Mouse (Mus musculus): ENCODE measurements around the gene Megf11. TPM values are rescaled to one million over a fixed set of nuclear protein-coding genes. Genes with fewer than 3 reads are reported as not detected.

Megf11 gene
- total RNA-seq, 1 experiment from 2014 or later, result 0.29 TPM

DNA sequence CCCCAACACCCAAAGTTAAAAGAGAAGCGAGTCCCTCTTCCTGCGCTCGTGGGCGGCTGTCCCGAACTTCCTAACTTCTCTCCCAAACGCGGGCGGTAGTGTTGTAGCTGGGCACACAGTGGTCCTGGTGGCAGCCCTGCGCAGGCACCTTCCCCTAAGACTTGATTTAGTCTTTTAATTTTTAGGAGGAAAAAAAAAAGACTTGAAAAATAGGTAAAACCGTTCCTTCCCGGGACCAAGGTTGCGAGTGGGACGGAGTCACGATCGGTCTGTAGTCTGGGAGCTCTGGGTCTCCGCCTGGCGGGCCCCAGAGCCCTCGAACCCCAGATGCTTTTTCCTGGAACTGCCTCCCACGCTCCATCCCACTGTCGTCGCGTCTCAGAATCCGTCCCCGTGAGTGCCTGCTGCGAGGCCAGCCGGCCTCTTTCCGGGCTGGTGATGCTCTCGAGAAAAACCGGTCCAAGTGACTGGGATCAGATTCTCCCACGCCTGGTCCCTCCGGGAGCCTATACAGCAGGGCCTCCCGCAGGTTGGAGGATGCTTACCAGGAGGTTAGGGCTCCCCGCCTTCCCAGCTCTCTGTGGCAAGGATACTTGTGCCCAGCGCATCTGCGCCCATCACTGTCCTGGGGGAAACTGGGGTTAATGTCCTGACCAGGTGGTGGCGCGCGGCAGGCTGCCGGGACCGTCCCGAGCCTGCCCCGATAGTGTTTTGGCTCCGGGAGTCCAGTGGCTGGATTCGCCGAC lies 1.2 kb downstream of the Megf11 start:
- no peak for ATAC-seq (replicated peaks; ENCODE audit: insufficient number of reproducible peaks, low FRiP score, low TSS enrichment, poor library complexity, severe bottlenecking)

DNA sequence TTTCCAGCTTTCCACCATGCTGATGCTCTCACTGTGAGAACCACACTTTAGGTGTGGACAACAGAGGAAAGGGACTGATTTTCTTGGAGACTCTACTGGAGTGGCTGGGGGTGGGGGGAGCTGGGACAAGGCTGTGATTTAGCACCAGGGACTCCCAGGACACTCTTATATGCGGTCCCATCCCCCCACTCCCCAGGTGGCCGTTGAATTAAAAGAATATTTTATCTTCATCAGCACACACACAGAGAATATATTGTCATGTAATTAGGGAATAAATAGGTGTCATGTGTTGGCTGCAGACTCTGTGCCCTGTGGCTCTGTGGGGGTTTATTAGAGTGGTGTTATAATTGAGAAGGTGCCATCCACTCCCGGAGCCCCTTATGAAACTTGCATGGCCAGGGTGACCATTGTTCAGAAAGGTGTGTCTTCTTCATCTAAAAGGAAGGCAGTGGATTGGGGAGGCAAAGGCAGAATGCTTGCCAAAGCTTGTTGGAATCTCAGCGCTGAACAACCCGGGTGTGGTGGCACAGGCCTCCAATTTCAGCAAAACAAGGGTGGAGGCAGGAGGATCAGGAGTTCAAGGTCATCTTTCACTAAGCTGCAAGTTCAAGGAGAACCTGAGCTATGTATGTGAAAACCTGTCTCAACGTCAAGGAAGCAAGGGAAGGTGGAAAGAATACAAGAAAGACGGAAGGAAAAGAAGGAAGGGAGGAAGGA lies 4.3 kb downstream of the Megf11 start:
- ATAC-seq (replicated peaks; ENCODE audit: insufficient number of reproducible peaks, low FRiP score, low TSS enrichment, poor library complexity, severe bottlenecking), result no peak

DNA sequence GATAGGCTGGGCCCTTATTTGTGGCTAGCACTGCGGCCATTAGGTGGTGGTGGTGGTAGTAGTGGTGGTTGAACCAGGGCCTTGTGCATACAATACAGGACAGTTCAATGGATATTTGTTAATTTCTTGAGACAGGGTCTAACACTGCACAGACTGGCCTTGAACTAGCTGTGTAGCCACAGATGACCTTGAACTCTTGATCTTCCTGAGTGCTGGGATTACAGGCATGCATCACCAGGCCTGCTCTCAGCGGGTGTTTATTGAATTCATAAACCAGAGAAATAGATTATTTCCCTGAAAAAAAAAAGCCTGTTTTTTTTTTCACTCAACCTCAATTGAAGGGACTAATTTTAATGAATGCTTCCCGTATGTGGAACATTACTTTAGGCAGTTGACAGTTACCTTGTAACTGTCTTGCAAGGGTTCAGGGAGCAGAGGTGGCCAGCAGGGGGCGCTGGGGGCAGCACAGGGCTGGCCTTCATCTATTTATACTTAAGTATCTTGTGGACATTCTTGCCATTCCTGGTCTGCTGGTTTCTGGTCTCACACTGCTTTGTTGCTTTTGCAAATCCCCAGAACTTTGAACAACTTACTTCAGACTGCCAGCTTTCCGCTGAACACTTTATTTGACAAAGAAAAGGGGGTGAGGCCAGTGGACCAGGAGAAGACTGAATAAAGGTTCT lies 8.6 kb downstream of the Megf11 start:
- no peak for ATAC-seq (replicated peaks; ENCODE audit: insufficient number of reproducible peaks, low FRiP score, low TSS enrichment, poor library complexity, severe bottlenecking)

DNA sequence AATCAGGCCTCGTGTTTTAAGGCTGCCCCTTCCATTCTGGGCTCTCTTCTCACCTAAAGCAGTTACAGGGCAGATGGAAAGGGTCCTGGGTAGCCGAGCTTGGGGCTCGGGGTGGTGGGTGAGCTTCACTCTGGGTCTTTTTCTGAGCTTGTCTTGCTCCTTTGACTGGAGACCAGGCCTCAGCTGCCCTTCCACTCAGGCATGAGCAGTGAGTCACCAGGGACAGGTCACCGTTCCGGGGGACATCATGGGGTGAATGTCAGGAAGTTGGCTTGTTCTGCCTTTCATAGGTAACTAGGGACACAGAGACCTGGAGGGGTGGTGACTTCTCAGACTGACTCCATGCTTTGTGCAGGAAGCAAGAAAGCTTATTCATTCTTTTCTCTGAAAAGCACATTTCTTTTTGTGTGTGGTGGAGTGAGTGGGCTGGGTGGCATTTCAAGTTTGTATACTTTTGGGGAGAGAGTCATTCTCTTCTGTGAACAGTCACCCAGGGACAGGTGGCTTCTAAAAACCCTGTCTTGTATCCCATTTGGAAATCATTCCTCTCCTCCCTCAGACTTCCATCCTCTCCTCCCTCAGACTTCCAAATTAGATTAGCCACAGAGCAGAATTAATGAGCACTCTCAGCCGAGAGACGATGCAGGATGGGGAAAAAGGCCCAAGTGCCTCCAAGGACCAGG lies 10.0 kb downstream of the Megf11 start:
- ATAC-seq (replicated peaks; ENCODE audit: insufficient number of reproducible peaks, low FRiP score, low TSS enrichment, poor library complexity, severe bottlenecking), result no peak

DNA sequence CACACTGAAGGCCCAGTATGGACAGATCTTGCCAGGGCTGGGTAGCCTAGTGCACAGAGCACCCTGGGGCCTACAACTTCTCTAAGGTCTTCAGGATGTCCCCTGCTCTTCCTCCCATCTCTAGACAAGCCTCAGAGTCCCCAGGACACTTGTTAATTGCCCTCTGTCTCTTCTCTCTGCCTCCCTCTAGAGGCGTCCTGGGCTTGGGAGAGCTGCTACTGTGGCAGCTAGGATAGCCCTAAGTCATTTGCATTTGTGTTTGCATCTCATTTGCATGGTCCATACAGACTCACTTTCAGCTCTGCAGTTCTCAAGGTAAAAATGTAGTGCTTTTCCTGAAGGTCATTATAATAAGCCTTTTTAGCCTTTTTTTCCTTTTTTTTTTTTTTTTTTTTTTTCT lies 11.7 kb downstream of the Megf11 start:
- no peak for ATAC-seq (replicated peaks; ENCODE audit: insufficient number of reproducible peaks, low FRiP score, low TSS enrichment, poor library complexity, severe bottlenecking)

DNA sequence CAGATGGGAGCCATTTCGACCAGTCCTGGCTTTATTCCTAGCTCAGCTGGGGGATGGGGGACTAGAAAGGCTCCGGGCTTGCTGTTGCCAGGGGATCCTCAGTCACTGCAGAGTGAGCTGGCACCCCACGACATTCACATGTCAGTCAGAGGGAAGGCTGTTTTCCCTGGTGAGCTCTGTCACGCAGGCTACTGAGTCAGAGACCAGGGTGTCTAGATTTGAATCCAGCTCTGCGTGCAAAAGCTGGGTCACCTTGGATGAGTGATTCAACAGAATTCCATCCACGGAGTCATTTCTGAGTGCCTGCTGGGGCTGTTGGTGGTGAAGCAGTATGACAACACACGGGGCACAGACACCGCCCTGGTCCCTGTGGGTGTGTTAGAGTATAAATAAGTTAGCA lies 13.7 kb downstream of the Megf11 start:
- ATAC-seq (replicated peaks; ENCODE audit: insufficient number of reproducible peaks, low FRiP score, low TSS enrichment, poor library complexity, severe bottlenecking), result no peak

DNA sequence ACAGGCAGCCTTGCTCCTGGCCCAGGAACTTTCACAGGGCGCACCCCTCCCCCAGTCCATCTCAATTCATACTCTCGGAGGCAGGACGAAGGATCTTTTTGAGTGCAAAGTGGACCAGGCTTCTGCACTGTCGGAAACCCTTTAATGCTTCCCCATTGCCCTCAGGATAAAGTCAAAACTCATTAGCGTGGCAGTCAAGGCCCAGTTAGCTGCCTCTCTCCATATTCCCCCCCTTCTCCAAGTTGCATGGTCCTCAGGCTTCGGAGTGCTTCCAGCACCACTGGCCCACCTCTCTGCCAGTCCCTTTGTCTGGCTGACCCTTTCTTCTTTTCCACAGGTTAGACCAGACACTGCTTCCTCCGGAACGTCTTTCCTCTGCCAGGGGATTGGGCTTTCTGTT lies 16.7 kb downstream of the Megf11 start:
- ATAC-seq (replicated peaks; ENCODE audit: insufficient number of reproducible peaks, low FRiP score, low TSS enrichment, poor library complexity, severe bottlenecking), result no peak

DNA sequence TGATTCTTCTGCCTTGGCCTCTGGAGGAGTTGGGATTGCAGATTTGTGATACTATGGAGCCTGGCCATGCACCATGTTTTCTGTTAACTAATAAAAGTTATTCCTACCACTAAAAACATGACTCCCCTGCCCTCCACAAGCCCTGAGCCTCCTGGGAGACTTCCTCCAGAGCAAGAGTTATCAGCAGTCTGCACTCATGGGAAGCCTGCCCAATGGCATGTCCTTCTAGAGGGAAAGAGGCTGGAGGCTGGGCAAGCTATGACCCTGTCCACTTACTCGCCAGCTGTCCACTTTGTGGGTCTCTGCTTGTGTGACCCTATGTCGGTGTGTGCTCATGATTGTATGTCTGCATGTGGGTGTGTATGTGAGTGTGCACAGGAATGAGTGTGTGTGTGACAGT lies 21.4 kb downstream of the Megf11 start:
- no peak for ATAC-seq (replicated peaks; ENCODE audit: insufficient number of reproducible peaks, low FRiP score, low TSS enrichment, poor library complexity, severe bottlenecking)

DNA sequence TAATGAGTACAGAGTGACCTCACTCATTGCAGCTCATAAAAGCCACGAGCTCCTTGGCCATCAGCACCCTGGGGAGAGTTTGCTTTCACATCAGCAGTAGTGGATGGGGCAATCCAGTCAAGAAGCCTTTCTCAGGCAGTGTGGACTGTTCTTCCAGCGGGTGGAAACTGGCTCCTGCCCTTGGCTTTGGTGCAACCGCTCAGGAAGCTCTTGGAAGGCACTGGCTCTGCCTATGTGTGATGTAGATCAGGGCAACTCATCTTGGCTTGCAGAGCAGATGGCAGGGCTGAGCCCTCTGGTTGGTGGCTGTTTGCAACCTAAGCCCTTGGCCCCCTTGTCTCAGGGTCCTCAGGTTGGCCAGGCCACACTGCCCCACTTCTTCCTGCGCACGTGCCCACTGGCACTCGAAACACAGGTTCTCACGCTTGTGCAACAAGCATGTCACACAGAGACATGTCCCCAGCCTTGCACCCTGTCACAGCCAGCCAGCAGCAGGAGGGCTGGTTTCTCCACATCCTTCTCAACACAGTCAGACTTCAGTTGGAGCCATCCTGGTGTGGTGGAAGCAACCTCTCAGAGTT lies 22.1 kb downstream of the Megf11 start:
- no peak for ATAC-seq (replicated peaks; ENCODE audit: insufficient number of reproducible peaks, low FRiP score, low TSS enrichment, poor library complexity, severe bottlenecking)

DNA sequence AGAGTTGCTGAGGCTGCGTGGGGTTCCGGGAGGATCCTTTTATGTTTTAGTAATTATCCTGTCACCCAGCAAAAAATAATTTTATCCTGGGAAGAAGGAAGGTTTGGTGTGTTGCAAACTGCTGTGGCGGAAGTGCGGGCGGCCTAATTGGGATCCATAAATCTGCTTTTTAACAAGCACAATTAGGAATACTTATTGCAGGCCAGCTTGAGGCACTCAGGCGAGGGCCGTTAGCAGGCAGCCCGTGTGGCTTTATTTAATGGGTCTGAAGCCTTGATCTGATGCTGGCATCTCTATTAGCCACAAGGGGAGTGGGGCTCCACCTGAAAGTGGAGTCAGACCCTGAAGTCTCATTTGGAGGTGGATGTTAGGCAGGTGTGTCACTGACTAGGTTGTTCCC lies 23.4 kb downstream of the Megf11 start:
- no peak for ATAC-seq (replicated peaks; ENCODE audit: insufficient number of reproducible peaks, low FRiP score, low TSS enrichment, poor library complexity, severe bottlenecking)

DNA sequence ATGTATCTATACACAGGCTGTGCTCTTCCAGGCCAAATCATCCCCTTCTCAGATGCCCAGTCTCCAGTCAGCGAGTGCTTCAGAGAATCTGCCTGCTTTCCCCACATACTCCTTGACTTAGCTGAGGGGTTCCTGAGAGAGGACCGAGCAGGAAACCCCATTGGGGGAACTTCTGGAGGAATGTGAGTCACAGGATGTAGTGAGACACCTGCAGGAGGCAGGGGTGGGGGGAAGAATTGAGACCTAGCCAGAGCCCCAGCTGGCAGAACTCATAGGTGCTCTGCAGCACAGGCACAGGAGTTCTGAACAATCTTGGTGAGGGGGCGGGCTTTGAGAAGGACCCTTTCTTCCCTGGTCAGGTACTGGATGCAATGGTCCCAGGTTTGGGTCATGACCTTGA lies 35.0 kb downstream of the Megf11 start:
- no peak for ATAC-seq (replicated peaks; ENCODE audit: insufficient number of reproducible peaks, low FRiP score, low TSS enrichment, poor library complexity, severe bottlenecking)

DNA sequence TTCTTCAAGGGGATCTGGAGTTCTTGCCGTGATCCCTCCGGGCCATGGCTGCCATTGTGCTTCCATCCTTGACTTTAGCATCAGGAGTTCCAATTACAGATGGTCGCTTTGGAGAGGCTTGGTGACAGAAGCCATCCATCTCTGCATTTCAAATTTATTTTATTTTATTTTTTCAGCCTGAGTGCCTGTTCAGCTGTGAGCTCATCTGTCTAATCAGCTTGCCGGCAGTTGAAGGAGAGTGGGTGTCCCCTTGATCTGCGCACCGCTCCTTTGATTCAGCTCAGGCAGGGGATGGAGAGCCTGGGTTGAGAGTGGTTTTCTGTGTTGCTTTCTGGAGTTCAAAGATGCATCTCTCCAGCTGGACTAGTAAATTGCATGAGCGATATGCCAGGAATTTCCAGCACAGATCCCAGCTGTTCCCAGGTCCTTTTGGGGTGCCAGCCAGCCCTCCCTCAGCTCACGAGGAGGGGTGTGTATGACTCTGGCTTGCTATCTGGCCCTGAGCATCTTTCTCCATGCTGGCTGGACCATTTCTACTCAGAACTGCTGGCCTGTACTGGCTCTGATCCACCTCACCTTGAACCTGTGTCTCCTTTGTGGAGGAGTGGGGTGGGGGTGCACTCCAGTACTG lies 36.7 kb downstream of the Megf11 start:
- no peak for ATAC-seq (replicated peaks; ENCODE audit: insufficient number of reproducible peaks, low FRiP score, low TSS enrichment, poor library complexity, severe bottlenecking)

DNA sequence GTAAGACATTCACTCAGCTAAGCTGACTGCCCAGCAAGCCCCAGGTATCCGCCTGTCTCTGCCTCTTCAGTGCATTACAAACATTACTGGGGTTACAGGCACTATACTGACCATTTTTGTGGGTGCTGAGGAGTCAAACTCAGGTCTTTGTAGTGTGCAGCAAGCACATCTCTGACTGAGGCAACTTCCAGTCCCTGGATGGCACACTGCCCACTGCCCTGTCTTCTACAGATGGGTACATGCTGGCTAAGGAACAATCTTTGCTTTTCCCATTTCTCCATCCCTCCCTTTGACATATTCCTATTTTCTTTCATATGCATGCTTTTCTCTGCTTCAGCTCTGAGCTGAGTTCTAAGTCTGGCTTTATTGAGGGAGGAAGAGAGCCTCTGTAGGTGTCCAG lies 38.5 kb downstream of the Megf11 start:
- no peak for ATAC-seq (replicated peaks; ENCODE audit: insufficient number of reproducible peaks, low FRiP score, low TSS enrichment, poor library complexity, severe bottlenecking)

DNA sequence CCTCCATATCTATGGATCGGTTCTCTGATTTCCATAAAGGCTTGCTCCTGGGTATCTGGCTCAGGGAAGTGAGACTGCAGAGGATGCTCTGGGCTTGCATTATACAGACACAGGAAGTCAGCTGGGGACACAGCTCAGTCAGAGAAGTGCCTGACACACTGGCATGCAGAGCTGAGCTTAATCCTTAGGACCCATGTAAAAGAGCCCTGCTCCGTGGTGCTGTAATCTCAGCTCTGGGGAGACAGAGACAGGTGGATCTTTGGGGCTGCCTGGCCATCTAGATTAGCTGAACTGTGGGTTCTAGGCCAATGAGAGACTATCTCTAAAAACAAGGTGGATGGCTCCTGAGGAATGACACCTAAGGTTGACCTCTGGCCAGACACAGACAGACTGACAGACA lies 50.7 kb downstream of the Megf11 start:
- no peak for ATAC-seq (replicated peaks; ENCODE audit: insufficient number of reproducible peaks, low FRiP score, low TSS enrichment, poor library complexity, severe bottlenecking)

DNA sequence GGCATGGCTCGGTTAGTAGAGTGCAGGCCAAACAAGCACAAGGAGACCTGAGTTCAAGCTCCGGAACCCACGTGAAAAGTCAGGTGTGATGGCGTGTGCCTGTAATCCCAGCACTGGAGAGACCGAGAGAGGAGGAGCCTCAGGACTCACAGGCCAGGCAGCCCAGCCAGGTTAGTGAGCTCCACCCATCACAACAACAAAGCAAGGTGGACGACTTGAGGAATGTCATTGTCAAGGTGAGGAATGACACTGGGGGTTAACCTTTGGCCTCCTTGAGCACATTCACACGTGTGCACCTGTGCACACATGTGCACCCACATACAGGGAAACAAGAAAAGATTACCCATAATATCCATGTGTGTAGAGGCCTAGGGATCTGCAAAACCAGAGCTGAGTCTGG lies 54.7 kb downstream of the Megf11 start:
- ATAC-seq (replicated peaks; ENCODE audit: insufficient number of reproducible peaks, low FRiP score, low TSS enrichment, poor library complexity, severe bottlenecking), result no peak

DNA sequence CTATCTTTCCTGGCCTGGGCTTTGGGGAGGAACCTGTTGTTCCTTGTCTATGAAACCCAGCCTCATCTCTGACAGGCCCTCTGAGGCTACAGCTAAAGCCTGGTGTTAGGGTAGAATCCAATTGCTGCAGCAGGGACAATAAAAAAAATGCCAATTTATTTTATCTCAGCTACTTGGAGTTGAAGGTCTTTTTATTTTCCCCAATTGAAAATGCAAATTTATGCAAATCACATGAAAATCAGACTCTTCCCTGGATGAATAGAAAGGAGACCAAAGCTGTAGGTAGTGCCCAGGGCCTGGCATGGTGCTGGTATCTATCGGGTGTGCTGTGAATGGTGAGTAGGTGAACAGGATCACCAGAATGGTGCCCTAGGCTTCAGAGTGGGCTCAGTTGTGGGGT lies 60.6 kb downstream of the Megf11 start:
- no peak for ATAC-seq (replicated peaks; ENCODE audit: insufficient number of reproducible peaks, low FRiP score, low TSS enrichment, poor library complexity, severe bottlenecking)

DNA sequence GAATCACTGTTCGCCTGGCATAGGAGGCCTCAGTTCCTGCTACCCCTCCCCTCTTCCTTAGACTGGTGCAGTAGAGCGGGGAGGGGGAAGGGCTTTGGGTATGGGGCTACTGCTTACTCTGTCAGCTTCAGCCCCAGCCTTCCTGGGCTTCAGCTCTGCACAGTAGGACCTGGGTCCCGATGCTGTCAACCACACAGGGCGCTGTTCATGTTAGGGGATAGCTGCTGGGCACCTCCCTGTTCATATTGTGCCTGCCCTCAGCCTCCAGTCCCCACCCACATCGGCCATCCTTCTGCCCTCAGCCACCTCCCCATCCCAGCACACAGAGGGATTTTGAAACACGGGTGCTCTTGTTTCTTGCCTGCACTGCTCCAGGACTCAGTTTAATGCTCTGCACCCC lies 61.6 kb downstream of the Megf11 start:
- ATAC-seq (replicated peaks; ENCODE audit: insufficient number of reproducible peaks, low FRiP score, low TSS enrichment, poor library complexity, severe bottlenecking), result no peak; the same call in 1 of the 2 replicates

DNA sequence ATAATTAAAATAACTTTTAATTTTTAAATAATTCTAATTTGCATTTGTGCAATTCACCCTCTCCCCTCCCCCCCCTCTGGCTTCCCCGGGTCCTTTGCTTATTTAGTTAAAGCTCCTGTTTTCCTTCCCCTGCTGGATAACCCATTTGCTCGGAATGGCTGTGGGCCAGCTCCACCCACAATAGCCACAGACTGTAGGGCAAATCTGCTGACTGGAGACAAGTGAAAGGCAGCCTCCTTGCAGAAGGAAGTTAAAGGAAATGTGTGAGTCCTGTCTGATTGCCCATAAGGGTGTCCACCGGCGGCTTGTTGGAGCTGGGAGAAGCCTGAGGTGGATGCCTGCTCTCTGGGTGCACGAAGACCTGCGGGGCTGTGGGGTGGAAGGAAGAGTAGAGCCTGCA lies 62.1 kb downstream of the Megf11 start:
- no peak for ATAC-seq (replicated peaks; ENCODE audit: insufficient number of reproducible peaks, low FRiP score, low TSS enrichment, poor library complexity, severe bottlenecking)

DNA sequence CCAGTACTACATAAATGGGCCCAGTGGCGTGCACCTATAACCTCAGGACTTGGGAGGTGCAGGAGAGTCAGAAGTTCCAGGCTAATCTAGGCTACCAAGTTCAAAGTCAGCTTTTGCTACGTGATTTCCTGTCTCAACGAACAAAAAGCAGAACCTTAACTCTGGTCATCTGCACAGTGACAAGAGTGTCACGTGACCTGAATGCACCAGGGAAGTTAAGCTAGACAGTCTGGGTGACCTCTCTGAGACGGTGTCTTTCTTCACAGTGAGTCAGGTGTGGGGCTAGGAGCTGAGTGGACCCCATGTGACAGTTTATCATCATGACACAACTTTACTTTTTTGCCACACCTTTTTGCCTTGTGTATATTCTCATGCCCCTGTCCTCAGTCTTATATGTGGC lies 67.3 kb downstream of the Megf11 start:
- ATAC-seq (replicated peaks; ENCODE audit: insufficient number of reproducible peaks, low FRiP score, low TSS enrichment, poor library complexity, severe bottlenecking), result peak; percentile 83

Measured in monocyte, adult 5-6 weeks (primary cell).